ENCODE assay signal across 24 mouse cellular contexts in the genomic region with DNA sequence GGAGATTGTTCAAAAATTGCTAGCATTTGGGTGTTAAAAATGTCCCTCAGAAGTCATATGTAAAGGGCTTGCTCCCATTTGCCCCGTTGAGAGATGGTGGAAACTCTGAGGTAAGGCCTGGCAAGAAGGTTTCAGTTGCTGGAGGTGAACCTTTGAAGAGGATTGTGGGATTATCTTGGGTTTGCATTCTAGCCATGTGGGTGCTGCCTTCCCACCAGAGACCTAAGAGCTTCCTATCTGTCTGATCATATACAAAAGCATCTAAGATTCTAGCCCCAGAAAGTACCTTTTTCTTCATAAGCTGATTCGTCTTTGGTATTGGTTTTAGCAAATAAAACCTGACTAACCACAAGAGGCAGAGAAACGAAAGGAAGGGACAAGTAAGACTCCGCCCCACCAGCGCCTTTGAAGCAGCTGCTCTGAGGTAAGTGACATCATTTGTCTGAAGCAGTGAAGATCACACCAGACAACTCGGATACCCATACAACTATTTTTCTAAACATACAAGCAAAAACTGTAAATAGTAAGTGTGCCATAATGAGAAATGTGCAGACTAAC.
DNase-seq lines count a peak whose midpoint lies in the region; ATAC-seq and TF ChIP-seq lines count a peak whose summit lies in the region.
"Had no signal": no experiment of that assay in that cellular context is flagged by ENCODE, and none has a peak within 500 bp of the region (broad histone marks: within the 10 kb centered on the region; RNA-seq: fewer than 3 reads in every experiment).

No protein-coding gene starts in this region.

- intact Hi-C loops in left cerebral cortex, adult 2 months (cut with DNase I): no loop called here

- WGBS in spleen, adult 2 months: 43% methylated on average over 6 of the region's 6 CpGs
- 12% methylated on average over 6 of the region's 6 CpGs for WGBS in thymus, adult 2 months

- no peaks in the 10 kb centered on the region for H3K27me3 ChIP-seq in spleen, adult 2 months (ENCODE audit: control insufficient read depth, insufficient read depth, low read length)
- no peaks in the 10 kb centered on the region for H3K27me3 ChIP-seq in thymus, adult 2 months (ENCODE audit: control insufficient read depth, insufficient read depth, low read length)
- H3K27me3 ChIP-seq: embryonic facial prominence, embryonic 13.5 days; forebrain, embryonic 15.5 days; limb, embryonic 15.5 days; liver, embryonic 15.5 days; stomach, embryonic 15.5 days had no signal

- peak; percentile 63 for ATAC-seq in megakaryocyte progenitor cell, adult 5-6 weeks (replicated peaks; ENCODE audit: poor library complexity)
- ATAC-seq: forebrain, embryonic 15.5 days had no signal

- TF ChIP-seq POLR2A in spleen, adult 2 months (IDR thresholded peaks at IDR 0.05; ENCODE audit: low read depth, low read length): no peak
- no peak for TF ChIP-seq POLR2A in thymus, adult 2 months (IDR thresholded peaks at IDR 0.05; ENCODE audit: control insufficient read depth, extremely low read depth, insufficient read depth, low read length, poor library complexity)

- H3K4me1 ChIP-seq in spleen, adult 2 months (ENCODE audit: control insufficient read depth, insufficient read depth, insufficient read length): no peaks in the 10 kb centered on the region; the same call in 1 of the 2 replicates
- H3K4me1 ChIP-seq in thymus, adult 2 months (replicated peaks; ENCODE audit: control insufficient read depth, insufficient read depth, low read length): 0 out of 2 replicates have a peak, but pooled peaks cover 2% of the 10 kb centered on the region
- H3K4me1 ChIP-seq: embryonic facial prominence, embryonic 13.5 days; forebrain, embryonic 15.5 days; limb, embryonic 15.5 days; liver, embryonic 15.5 days; stomach, embryonic 15.5 days had no signal

- peak overlapping the region; percentile 54; the same call in 1 of the 2 replicates for H3K27ac ChIP-seq in spleen, adult 2 months (ENCODE audit: insufficient read depth, low read length)
- H3K27ac ChIP-seq in thymus, adult 2 months (ENCODE audit: control insufficient read depth, insufficient read depth, low read length): no peak overlapping the region
- no peak overlapping the region for H3K27ac ChIP-seq in left cerebral cortex, adult 2 months
- H3K27ac ChIP-seq: embryonic facial prominence, embryonic 13.5 days; forebrain, embryonic 15.5 days; hindbrain, embryonic 10.5 days; layer of hippocampus, adult 2 months; limb, embryonic 15.5 days; liver, embryonic 15.5 days; macrophage; stomach, embryonic 15.5 days had no signal

- H3K36me3 ChIP-seq in spleen, adult 2 months (ENCODE audit: control insufficient read depth, insufficient read depth, low read length): no peaks in the 10 kb centered on the region
- H3K36me3 ChIP-seq in thymus, adult 2 months (ENCODE audit: control insufficient read depth, insufficient read depth, low read length): no peaks in the 10 kb centered on the region
- H3K36me3 ChIP-seq: embryonic facial prominence, embryonic 13.5 days; forebrain, embryonic 15.5 days; hindbrain, embryonic 10.5 days; limb, embryonic 15.5 days; liver, embryonic 15.5 days; stomach, embryonic 15.5 days had no signal

- H3K4me3 ChIP-seq in spleen, adult 2 months (ENCODE audit: extremely low read depth, insufficient read depth, insufficient read length): no peak overlapping the region
- no peak overlapping the region for H3K4me3 ChIP-seq in thymus, adult 2 months (ENCODE audit: control insufficient read depth, insufficient read depth, low read length)
- no peak overlapping the region for H3K4me3 ChIP-seq in left cerebral cortex, adult 2 months
- H3K4me3 ChIP-seq: embryonic facial prominence, embryonic 13.5 days; forebrain, embryonic 15.5 days; hindbrain, embryonic 10.5 days; layer of hippocampus, adult 2 months; limb, embryonic 15.5 days; liver, embryonic 15.5 days; myocyte; stomach, embryonic 15.5 days had no signal

- TF ChIP-seq CTCF in spleen, adult 2 months (IDR thresholded peaks at IDR 0.05; ENCODE audit: extremely low read depth, insufficient read depth, insufficient read length, insufficient replicate concordance): no peak
- no peak for TF ChIP-seq CTCF in thymus, adult 2 months (IDR thresholded peaks at IDR 0.05; ENCODE audit: borderline replicate concordance, control insufficient read depth, extremely low read depth, insufficient read depth, low read length, poor library complexity)
- no peak for TF ChIP-seq CTCF in left cerebral cortex, adult 2 months (IDR thresholded peaks at IDR 0.05)

- DNase-seq in spleen, adult 2 months (ENCODE audit: low read depth in 1 of 2, low spot score in 2 of 2): peak; percentile 9 to 50
- no peak for DNase-seq in spleen, adult 12 weeks (ENCODE audit: low spot score)
- peak; percentile 19 for DNase-seq in thymus, adult 2 months
- DNase-seq in heart, adult 18-20 months: no peak
- no peak for DNase-seq in right cerebral cortex, postnatal 10 days (ENCODE audit: low spot score in 2 of 2)
- DNase-seq in left cerebral cortex, adult 2 months (ENCODE audit: extremely low spot score in 1 of 2, low spot score in 2 of 2): no peak
- DNase-seq in layer of hippocampus, adult 8-10 months (ENCODE audit: low spot score in 2 of 2): no peak
- DNase-seq: adrenal gland, adult 8-10 months; cerebellum, adult 9-11 months; gastrocnemius, postnatal 25 days; kidney, adult 8-10 months; kidney, postnatal 14 days; midbrain, embryonic 14.5 days; retina, postnatal 1 day had no signal

Comparison
In these comparisons a context has a peak if more than half of its experiments do, and no peak if none do; other contexts are left out.
1. DNase-seq: peak in spleen, adult 2 months (2 of 2) and thymus, adult 2 months (single experiment); none in spleen, adult 12 weeks (single experiment), heart, adult 18-20 months (0 of 2), right cerebral cortex, postnatal 10 days (0 of 2), left cerebral cortex, adult 2 months (0 of 2) and layer of hippocampus, adult 8-10 months (0 of 2).